Mouse (Mus musculus) heart, postnatal 0 days (tissue): ENCODE results near the gene BC107364.

ENCODE experiments used
- CTCF ChIP-seq: IDR thresholded peaks from 2 replicates; pipeline ENCODE4 v1.5.1; 2016; ENCODE audit warnings: antibody characterized with exemption, control low read depth, low read depth
- EP300 ChIP-seq: IDR thresholded peaks from 2 replicates; pipeline ENCODE4 v1.6.1; 2016; ENCODE audit warnings: antibody characterized with exemption, low read depth

DNA sequence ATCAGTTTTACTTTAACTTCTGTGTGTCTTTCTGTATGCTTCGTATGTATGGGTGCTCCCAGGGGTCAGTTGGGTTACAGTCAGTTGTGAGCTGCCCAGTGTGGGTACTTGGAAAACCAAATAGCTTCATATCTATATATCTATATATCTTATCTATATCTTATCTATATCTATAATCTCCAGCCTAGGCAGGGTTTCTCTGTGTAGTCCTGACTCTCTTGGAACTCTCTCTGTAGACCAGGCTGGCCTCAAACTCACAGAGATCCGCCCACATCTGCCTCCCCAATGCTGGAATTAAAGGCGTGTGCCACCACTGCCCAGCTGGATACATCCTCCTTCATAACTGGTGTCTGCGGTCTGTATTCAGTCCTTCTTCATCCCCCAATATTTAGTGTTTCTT, 25.8 kb downstream of the BC107364 start:
- no peak for TF ChIP-seq EP300
- TF ChIP-seq CTCF, result no peak
